Mouse (Mus musculus) lung, postnatal 0 days (tissue): ENCODE measurements at regions not wholly inside any gene's neighbourhood (a gene's known extent, or its start where the extent isn't known, plus 50 kb on each side); places are given as distances from the start of the nearest gene placed in this dataset.

Source experiments
- CTCF ChIP-seq: IDR thresholded peaks from 2 replicates; pipeline ENCODE4 v1.5.1; 2016; ENCODE audit warnings: antibody characterized with exemption, mild to moderate bottlenecking
- EP300 ChIP-seq: IDR thresholded peaks from 2 replicates; pipeline ENCODE4 v1.6.1; 2016; ENCODE audit warnings: antibody characterized with exemption, mild to moderate bottlenecking, control low read depth

DNA sequence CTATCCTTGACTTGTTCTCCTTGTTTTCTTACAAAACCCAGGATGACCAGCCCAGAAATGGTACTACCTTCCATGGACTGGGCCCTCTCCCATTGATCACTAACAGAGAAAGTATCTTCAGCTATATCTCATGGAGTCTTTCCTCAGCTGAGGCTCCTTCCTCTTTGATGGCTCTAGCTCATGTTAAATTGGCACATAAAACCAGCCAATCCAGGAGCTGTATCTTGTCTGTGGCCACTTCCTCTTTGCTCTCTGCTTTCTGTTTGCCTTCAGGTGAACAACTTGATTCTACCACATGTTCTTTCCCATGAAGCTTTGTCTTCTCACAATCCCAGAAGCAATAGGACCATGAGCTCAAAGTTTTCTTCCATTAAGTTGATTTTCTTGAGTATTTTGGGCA lies 62.7 kb upstream of the Rasgrf1 start:
- TF ChIP-seq CTCF (no peak), EP300 (no peak)
